Mouse (Mus musculus) forebrain, embryonic 14.5 days (tissue): ENCODE measurements around the gene Defa30. TPM values are rescaled to one million over a fixed set of nuclear protein-coding genes. Genes with fewer than 3 reads are reported as not detected.
"Not testable (repeated sequence)": the region's sequence is repeated elsewhere in the genome, so short reads cannot be mapped to it uniquely, and the experiment has no call there.

Experiments used
- ATAC-seq: fragments of 200-750 bp; cut with Nextera tagmentation; 2 replicates; pipeline ENCODE4 v1.8.0; 2017; ENCODE audit warnings: mild to moderate bottlenecking, moderate library complexity
- DNase-seq: peaks from one replicate; pipeline ENCODE4 v3.0.0-alpha.2; 2015; ENCODE audit warnings: low spot score
- H3K27ac ChIP-seq: fragments of 300-500 bp; sonication (generic); 2 replicates; pipeline ENCODE4 v1.5.1; 2014; ENCODE audit warnings: low read depth, mild to moderate bottlenecking, control low read depth, low read length, moderate library complexity
- H3K27me3 ChIP-seq: fragments of 300-500 bp; sonication (generic); replicated peaks from 2 replicates; pipeline ENCODE4 v1.6.1; 2014; ENCODE audit warnings: low read length, control low read depth, mixed read lengths; ENCODE audit not compliant: control insufficient read depth, insufficient read depth
- H3K36me3 ChIP-seq: fragments of 300-500 bp; sonication (generic); 2 replicates; pipeline ENCODE4 v1.6.1; 2014; ENCODE audit warnings: low read length, control low read depth; ENCODE audit not compliant: control insufficient read depth, insufficient read depth
- H3K4me1 ChIP-seq: fragments of 300-500 bp; sonication (generic); 2 replicates; pipeline ENCODE4 v1.6.1; 2014; ENCODE audit warnings: antibody characterized with exemption, low read length, control low read depth; ENCODE audit not compliant: control insufficient read depth, insufficient read depth
- H3K4me2 ChIP-seq: fragments of 300-500 bp; sonication (generic); 2 replicates; pipeline ENCODE4 v1.6.1; 2014; ENCODE audit warnings: mild to moderate bottlenecking, control low read depth, low read length
- H3K4me3 ChIP-seq: fragments of 300-500 bp; sonication (generic); 2 replicates; pipeline ENCODE4 v1.5.1; 2014; ENCODE audit warnings: low read depth, low read length, control low read depth
- H3K9ac ChIP-seq: fragments of 300-500 bp; sonication (generic); 2 replicates; pipeline ENCODE4 v1.6.1; 2014; ENCODE audit warnings: mild to moderate bottlenecking, low read length, control low read depth, moderate library complexity
- H3K9me3 ChIP-seq: fragments of 300-500 bp; sonication (generic); replicated peaks from 2 replicates; pipeline ENCODE4 v1.6.1; 2016; ENCODE audit warnings: low read length, control low read depth, mixed read lengths; ENCODE audit not compliant: control insufficient read depth
- WGBS: fragments of 180-500 bp; shearing (Covaris S2); extraction: QIAGEN DNeasy Blood & Tissue Kit; methylation state at CpG from one replicate; pipeline ENCODE4 v1.1.7; 2014; 5-methylcytosine and 5-hydroxymethylcytosine counted together
- polyA plus RNA-seq: library from polyadenylated mRNA; unstranded; fragments of >200 nt; fragmentation: Nextera tagmentation; extraction: Ambion mirVana; gene quantifications from 2 replicates; pipeline ENCODE4 v1.2.1, GENCODE M21; 2014

The Defa30 gene
- not detected in 2 replicates for polyA plus RNA-seq

GRCm38 (mm10) chr8:21134342-21134741 lies at the start of gene Defa30:
TSS of gene Defa30 (plus strand) at chr8:21134642.
- H3K27ac ChIP-seq, ATAC-seq: not testable (repeated sequence)

GRCm38 (mm10) chr8:21093106-21093505 lies 41.3 kb upstream of the Defa30 start:
- no peak for DNase-seq
- Histone ChIP-seq H3K27ac (no peak overlapping the region), H3K27me3 (no peaks in the 10 kb centered on the region), H3K36me3 (no peaks in the 10 kb centered on the region), H3K4me1 (no peaks in the 10 kb centered on the region), H3K4me2 (no peak overlapping the region), H3K4me3 (no peak overlapping the region), H3K9ac (no peak overlapping the region), H3K9me3 (0 out of 2 replicates have a peak, but pooled peaks cover 7% of the 10 kb centered on the region)
- 45% methylated on average over 4 of the region's 4 CpGs for WGBS
- no peak for ATAC-seq

More at GRCm38 (mm10) chr8:21134342-21134741, at the start of gene Defa30:
- not testable (repeated sequence) for DNase-seq, H3K4me2 ChIP-seq, H3K9ac ChIP-seq, H3K27me3 ChIP-seq, H3K4me3 ChIP-seq, H3K36me3 ChIP-seq, H3K9me3 ChIP-seq, H3K4me1 ChIP-seq
- WGBS: 56% methylated on average over 3 of the region's 3 CpGs

GRCm38 (mm10) chr8:21095950-21096349 lies 38.5 kb upstream of the Defa30 start, which contains the start of gene Gm14851:
TSS of gene Gm14851 (minus strand) at chr8:21096050.
- not testable (repeated sequence) for ATAC-seq, DNase-seq, H3K4me2 ChIP-seq, H3K4me1 ChIP-seq, H3K36me3 ChIP-seq, H3K9me3 ChIP-seq, H3K4me3 ChIP-seq, H3K9ac ChIP-seq, H3K27ac ChIP-seq, H3K27me3 ChIP-seq
- no CpG with 5 or more reads among the region's 2 CpGs for WGBS

GRCm38 (mm10) chr8:21161977-21162376 lies 27.5 kb downstream of the Defa30 start, which contains the start of gene Defa22:
TSS of gene Defa22 (plus strand) at chr8:21162277.
- no CpG with 5 or more reads among the region's 1 CpGs for WGBS
- not testable (repeated sequence) for DNase-seq, H3K4me1 ChIP-seq, H3K36me3 ChIP-seq, H3K27me3 ChIP-seq, H3K4me3 ChIP-seq, ATAC-seq, H3K9me3 ChIP-seq, H3K4me2 ChIP-seq, H3K9ac ChIP-seq, H3K27ac ChIP-seq

Other genes starting within 250 kb of the Defa30 start
- not detected in 2 replicates for gene Defb33, start 242.0 kb upstream of the Defa30 start, polyA plus RNA-seq
- gene Gm15056, start 232.0 kb upstream of the Defa30 start, polyA plus RNA-seq: not detected in 2 replicates
- not detected in 2 replicates for gene Gm6040, start 212.6 kb upstream of the Defa30 start, polyA plus RNA-seq
- gene AY761185, start 189.9 kb upstream of the Defa30 start, polyA plus RNA-seq: not detected in 2 replicates
- not detected in 2 replicates for gene Defa21, start 109.1 kb upstream of the Defa30 start, polyA plus RNA-seq
- not detected in 2 replicates for gene Defa23, start 79.6 kb upstream of the Defa30 start, polyA plus RNA-seq
- gene Defa35, start 69.6 kb upstream of the Defa30 start, polyA plus RNA-seq: not detected in 2 replicates
- not detected in 2 replicates for gene Defa25, start 50.2 kb upstream of the Defa30 start, polyA plus RNA-seq
- gene Gm14851, start 38.6 kb upstream of the Defa30 start, polyA plus RNA-seq: not detected in 2 replicates
- not detected in 2 replicates for gene Defa22, start 27.6 kb downstream of the Defa30 start, polyA plus RNA-seq
- gene Defa31, start 57.0 kb downstream of the Defa30 start, polyA plus RNA-seq: not detected in 2 replicates
- gene Gm15293, start 66.9 kb downstream of the Defa30 start, polyA plus RNA-seq: not detected in 2 replicates
- gene Gm15292, start 115.1 kb downstream of the Defa30 start, polyA plus RNA-seq: not detected in 2 replicates
- not detected in 2 replicates for gene Defa27, start 180.9 kb downstream of the Defa30 start, polyA plus RNA-seq
- gene Defa29, start 192.4 kb downstream of the Defa30 start, polyA plus RNA-seq: not detected in 2 replicates
- gene Defa2, start 243.9 kb downstream of the Defa30 start, polyA plus RNA-seq: not detected in 2 replicates